Mouse (Mus musculus) adrenal gland, postnatal 4 days (tissue): ENCODE results near the gene Sestd1. TPM values are rescaled to one million over a fixed set of nuclear protein-coding genes. Genes with fewer than 3 reads are reported as not detected.

Experiments used
- DNase-seq, 2 experiments: peaks; one replicate each; pipeline ENCODE4 v3.0.0; 2021 to 2022; ENCODE audit warnings: low spot score in 2 of 2, mixed read lengths in 2 of 2
- total RNA-seq, 2 experiments: library from RNA; stranded (reverse); gene quantifications; 2 replicates each; pipeline ENCODE4 v1.2.3; 2021

The Sestd1 gene
- total RNA-seq, 2 experiments from 2014 or later = 21.6 to 29.8 TPM

GRCm38 (mm10) chr2:77235896-77236295, 44.5 kb downstream of the Sestd1 start:
- no peak for DNase-seq

GRCm38 (mm10) chr2:77232604-77233003, 47.8 kb downstream of the Sestd1 start:
- DNase-seq = no peak

DNA sequence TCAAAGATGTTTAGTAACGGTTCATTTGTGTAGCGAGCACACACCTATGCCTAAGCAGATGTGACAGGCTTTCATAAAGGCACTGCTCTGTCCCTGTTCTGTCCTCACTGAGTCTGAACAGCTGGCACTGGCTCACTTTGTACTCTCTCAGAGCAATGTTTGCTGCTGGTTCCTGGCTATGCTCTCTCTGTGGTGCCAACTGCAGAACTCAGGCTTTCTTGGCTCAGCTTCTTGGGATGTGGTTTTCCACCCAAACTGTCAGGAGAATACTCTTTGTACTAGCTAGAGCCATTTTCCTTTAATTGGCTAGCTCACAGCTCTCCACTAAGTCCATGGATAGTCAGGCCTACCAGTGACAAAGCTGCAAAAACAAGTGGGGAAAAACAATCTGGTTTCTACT, 59.4 kb downstream of the Sestd1 start:
- no peak for DNase-seq

DNA sequence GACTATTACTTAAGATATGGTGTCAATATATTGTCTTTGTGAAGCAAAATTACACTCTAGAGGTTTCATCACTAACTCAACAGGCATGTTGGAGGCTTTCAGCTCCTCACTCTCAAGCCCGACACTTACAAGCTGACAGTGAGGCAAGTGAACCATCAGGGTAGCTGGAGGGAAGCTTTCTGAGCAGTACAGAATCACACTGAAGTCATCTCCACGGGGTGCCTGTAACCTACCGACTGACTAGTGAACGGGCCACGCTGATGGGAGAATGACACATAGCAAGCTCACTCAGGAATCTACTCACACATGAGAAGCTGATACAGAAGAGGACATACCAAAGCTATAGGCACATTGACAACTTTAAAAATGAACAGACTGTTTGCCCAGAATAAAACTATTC, 67.5 kb downstream of the Sestd1 start:
- no peak for DNase-seq

DNA sequence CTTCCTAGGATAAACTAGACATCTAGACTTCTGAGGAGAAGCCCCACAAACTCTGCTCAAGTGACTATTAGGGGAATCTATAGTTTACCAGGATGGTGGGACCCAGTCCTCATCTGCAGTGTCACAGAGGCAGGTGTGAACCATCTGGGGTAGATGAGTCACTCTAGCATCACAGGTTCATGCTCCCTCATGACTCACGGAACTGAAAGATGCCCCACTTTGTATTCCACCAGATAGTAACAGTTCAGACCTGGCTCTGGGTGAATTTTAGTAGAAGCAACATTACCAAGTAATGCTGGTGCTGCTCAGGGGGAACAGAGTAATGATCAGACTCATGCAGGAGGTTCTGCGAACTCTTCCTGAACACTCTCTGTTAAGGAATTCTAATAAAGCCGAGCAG, 73.4 kb downstream of the Sestd1 start:
- DNase-seq = no peak

DNA sequence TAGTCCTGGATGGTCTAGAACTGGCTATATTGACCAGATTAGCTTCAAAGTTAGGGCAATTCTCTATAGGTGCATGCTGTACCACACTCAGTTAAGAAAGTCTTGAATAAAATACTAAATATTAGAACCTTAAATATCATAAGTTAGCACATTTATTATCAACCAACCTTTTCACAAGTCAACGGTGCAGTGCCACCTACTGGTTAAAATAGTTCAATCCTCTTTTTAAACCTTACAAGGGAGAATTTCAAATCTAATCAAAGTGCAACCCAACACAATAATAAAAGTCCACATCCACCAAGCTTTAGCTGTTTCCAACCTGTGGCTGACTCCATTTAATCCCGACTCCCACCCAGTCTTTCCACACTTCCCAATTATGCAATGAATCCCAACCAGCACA, 76.5 kb downstream of the Sestd1 start:
- DNase-seq = no peak

- DNase-seq = no peak
Observed at GRCm38 (mm10) chr2:77201900-77202299, 78.5 kb downstream of the Sestd1 start.

- no peak for DNase-seq
Observed at GRCm38 (mm10) chr2:77200958-77201614, 79.3 kb downstream of the Sestd1 start.

GRCm38 (mm10) chr2:77200379-77200778, 80.0 kb downstream of the Sestd1 start:
- no peak for DNase-seq

DNA sequence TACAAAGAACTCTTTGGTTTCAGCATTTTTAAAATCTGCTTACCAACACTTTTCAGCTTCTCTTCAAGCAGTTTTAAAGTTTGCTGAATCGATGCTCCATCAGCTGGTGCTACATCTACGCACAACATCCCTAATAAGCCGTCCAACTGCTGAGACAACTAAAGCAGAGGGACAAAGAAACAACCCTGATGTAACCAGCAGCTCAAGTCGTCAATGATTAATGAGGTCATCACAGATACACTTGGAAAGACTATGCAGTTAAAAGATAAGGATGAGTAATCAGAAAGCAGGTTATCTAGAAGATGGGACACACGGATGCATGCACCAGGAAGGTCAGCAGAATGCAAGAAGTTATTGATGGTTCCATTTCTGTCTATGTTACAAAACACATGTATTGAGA, 82.1 kb downstream of the Sestd1 start:
- no peak for DNase-seq

DNA sequence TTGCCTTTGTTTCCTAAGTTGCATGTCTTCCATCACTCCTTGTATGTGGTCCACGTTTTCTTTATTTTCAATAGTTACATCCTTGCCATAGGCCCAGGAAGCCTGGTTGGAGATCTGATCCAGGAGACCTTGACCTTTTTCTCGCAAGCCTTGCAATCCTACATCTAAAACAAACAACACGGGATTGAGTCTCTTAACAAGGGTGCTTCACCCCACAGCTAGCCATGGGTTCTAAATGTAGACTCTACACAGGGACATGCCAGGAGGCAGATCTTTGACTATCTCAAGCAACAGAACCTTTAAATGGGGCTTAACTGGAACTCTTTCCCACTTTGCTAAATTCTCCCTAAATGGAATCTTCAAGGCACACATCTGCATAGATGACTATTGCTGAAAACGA, 83.6 kb downstream of the Sestd1 start:
- DNase-seq = no peak

DNA sequence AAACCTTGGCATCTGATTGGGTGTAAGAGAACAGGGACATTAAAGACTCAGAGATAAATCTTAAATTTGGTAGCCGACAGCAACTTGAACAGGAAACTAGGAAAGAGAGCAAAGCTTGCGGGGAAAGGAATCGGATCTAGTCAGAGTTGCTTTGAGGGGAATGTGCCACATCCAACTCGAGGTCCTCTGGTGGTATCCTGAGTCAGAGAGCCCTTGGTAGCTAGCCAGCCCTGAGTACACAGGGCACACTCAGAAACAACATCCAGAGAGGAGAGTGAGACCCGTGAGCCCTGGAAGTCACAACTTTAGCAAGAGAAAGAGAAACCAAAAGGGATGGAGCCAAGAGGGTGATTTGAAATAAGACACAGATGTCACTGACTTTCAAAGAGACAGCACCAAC, 85.3 kb downstream of the Sestd1 start:
- no peak for DNase-seq

- DNase-seq = no peak
Observed at GRCm38 (mm10) chr2:77191811-77192210, 88.6 kb downstream of the Sestd1 start.

DNA sequence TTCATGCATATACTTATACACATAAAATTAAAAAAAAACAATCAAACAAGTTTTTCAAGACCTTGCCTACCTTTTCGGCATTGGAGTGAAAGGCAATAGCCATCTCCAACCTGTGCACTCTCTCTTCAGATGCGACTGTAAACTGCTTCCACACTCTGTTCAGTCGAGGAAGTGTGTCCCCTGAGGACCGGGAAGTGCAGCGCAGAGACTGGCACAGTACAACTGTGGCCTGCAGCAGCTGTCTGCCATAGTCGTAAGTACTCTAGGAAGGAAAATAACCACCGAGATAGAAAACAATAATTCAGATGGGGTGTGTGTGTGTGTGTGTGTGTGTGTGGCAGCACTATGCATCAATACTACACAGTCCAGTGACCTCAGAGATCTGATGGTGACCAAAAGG, 89.5 kb downstream of the Sestd1 start:
- DNase-seq = no peak

DNA sequence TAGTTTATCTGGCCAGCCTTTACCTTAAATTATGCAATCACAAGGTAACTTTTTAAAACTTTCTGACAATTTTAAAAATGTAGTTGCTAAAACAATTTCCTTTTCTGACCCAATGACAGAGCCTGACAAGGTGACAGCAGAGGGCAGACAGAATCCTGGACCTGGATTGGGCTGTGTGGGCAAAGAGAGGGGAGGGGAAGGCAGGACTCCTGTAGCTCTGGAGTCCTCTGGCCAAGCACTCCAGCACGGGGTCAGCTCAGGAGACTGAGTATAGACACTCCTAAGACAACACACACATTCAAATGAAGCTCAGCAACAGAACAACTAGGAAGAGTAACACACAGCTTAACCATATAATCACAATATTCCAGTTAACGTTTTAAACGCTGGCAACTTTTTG, 90.1 kb downstream of the Sestd1 start:
- no peak for DNase-seq

- no peak for DNase-seq
Observed at GRCm38 (mm10) chr2:77189671-77190070, 90.7 kb downstream of the Sestd1 start.

- no peak for DNase-seq
Observed at GRCm38 (mm10) chr2:77187501-77187900, 92.9 kb downstream of the Sestd1 start.

- no peak for DNase-seq
Observed at GRCm38 (mm10) chr2:77186912-77187311, 93.5 kb downstream of the Sestd1 start.

- DNase-seq = no peak
Observed at GRCm38 (mm10) chr2:77184049-77184571, 96.3 kb downstream of the Sestd1 start.

- no peak for DNase-seq
Observed at GRCm38 (mm10) chr2:77183646-77184045, 96.7 kb downstream of the Sestd1 start.

- no peak for DNase-seq
Observed at GRCm38 (mm10) chr2:77182996-77183380, 97.4 kb downstream of the Sestd1 start.

- no peak for DNase-seq
Observed at GRCm38 (mm10) chr2:77182271-77182995, 98.0 kb downstream of the Sestd1 start.

DNA sequence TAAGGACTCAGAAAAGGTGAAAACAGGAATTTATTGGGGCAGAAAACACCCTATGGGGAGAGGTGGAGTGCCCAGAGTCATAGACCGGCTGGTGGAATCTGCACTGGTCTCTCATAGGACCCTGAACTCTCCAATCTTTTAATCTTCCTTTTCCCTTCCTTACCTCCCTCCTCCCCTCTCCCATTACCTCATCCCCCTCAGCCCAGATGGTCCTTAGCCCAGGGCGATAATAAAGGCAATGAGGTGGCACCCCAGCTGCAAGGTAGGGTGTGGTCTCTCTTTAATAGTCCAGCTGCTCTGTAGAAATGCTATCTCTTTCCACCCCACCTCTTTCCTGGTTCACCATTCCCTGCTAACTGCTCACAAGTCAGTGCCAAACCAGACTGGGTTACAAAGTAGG, 102.9 kb downstream of the Sestd1 start:
- no peak for DNase-seq
